Mouse (Mus musculus) cerebellum, adult 2 months (tissue): ENCODE measurements around the gene Zfp710. TPM values are rescaled to one million over a fixed set of nuclear protein-coding genes. Genes with fewer than 3 reads are reported as not detected.
"Not testable (repeated sequence)": the region's sequence is repeated elsewhere in the genome, so short reads cannot be mapped to it uniquely, and the experiment has no call there.

Experiments used
- DNase-seq, 2 experiments: peaks; one replicate each; pipeline ENCODE4 v3.0.0; 2021
- H3K27ac ChIP-seq: fragments of 200-500 bp; 2 replicates; pipeline ENCODE4 v1.5.1; 2012; ENCODE audit warnings: low read length, control low read depth, inconsistent platforms; ENCODE audit not compliant: insufficient read depth
- H3K27me3 ChIP-seq: fragments of 200-500 bp; 2 replicates; pipeline ENCODE4 v1.6.1; 2012; ENCODE audit warnings: inconsistent platforms, mild to moderate bottlenecking, low read length, moderate library complexity; ENCODE audit not compliant: control insufficient read depth, insufficient read depth
- H3K4me1 ChIP-seq: fragments of 200-500 bp; 2 replicates; pipeline ENCODE4 v1.6.1; 2011; ENCODE audit warnings: low read length; ENCODE audit not compliant: control insufficient read depth, insufficient read depth
- H3K4me3 ChIP-seq: fragments of 200-500 bp; replicated peaks from 2 replicates; pipeline ENCODE3; 2011; ENCODE audit warnings: mild to moderate bottlenecking, low read depth, low read length, control low read depth; ENCODE audit not compliant: insufficient read depth
- CTCF ChIP-seq: fragments of 200-500 bp; IDR thresholded peaks from 2 replicates; pipeline ENCODE4 v1.5.1; 2011; ENCODE audit warnings: low read depth, mild to moderate bottlenecking, control low read depth, low read length, moderate library complexity, borderline replicate concordance; ENCODE audit not compliant: insufficient read depth
- POLR2A ChIP-seq: fragments of 200-500 bp; IDR thresholded peaks from 2 replicates; pipeline ENCODE4 v1.6.1; 2011; ENCODE audit warnings: low read length, control low read depth, borderline replicate concordance; ENCODE audit not compliant: insufficient read depth
- WGBS: fragments of 180-500 bp; shearing (Covaris S2); methylation state at CpG from one replicate; pipeline ENCODE4 v1.1.7; 2018; 5-methylcytosine and 5-hydroxymethylcytosine counted together
- polyA plus RNA-seq: library from polyadenylated mRNA; depleted of rRNA; stranded (reverse); fragments of >200 nt; gene quantifications from 2 replicates; pipeline ENCODE4 v1.2.3, GENCODE M21; 2012

Gene Zfp710
- polyA plus RNA-seq, 1 experiment = 10.9 TPM

- Histone ChIP-seq H3K4me3 (no peak overlapping the region), H3K4me1 (peaks cover 3% of the 10 kb centered on the region), H3K27ac (no peak overlapping the region), H3K27me3 (no peaks in the 10 kb centered on the region)
- no peak for TF ChIP-seq CTCF
- TF ChIP-seq POLR2A = no peak
- no peak for DNase-seq
- 68% methylated on average over 6 of the region's 6 CpGs for WGBS
These were observed 10.5 kb downstream of the Zfp710 start for GRCm38 (mm10) chr7:80035086-80035485.

- Histone ChIP-seq H3K27me3 (no peaks in the 10 kb centered on the region), H3K27ac (no peak overlapping the region), H3K4me3 (no peak overlapping the region), H3K4me1 (peaks cover 3% of the 10 kb centered on the region)
- WGBS = 75% methylated on average over 4 of the region's 4 CpGs
- TF ChIP-seq POLR2A (no peak), CTCF (no peak)
- DNase-seq = no peak
These were observed 11.1 kb downstream of the Zfp710 start for GRCm38 (mm10) chr7:80035748-80036147.

GRCm38 (mm10) chr7:80039699-80040098 lies 15.1 kb downstream of the Zfp710 start:
- H3K4me1 ChIP-seq = no peaks in the 10 kb centered on the region
- no peak overlapping the region for H3K4me3 ChIP-seq
- WGBS = 95% methylated on average over 8 of the region's 8 CpGs
- TF ChIP-seq CTCF (no peak), POLR2A (no peak)
- no peak for DNase-seq
- H3K27ac ChIP-seq = no peak overlapping the region
- no peaks in the 10 kb centered on the region for H3K27me3 ChIP-seq

- WGBS = 73% methylated on average over 7 of the region's 7 CpGs
- Histone ChIP-seq H3K4me1 (0 out of 2 replicates have a peak, but pooled peaks cover 3% of the 10 kb centered on the region), H3K27me3 (no peaks in the 10 kb centered on the region), H3K27ac (no peak overlapping the region; the same call in 1 of the 2 replicates), H3K4me3 (no peak overlapping the region)
- no peak for TF ChIP-seq POLR2A
- no peak for TF ChIP-seq CTCF
- DNase-seq = no peak
These were observed 19.6 kb downstream of the Zfp710 start for GRCm38 (mm10) chr7:80044170-80044569.

- no peak for TF ChIP-seq CTCF
- TF ChIP-seq POLR2A = no peak
- Histone ChIP-seq H3K4me3 (no peak overlapping the region), H3K27me3 (no peaks in the 10 kb centered on the region), H3K27ac (no peak overlapping the region), H3K4me1 (0 out of 2 replicates have a peak, but pooled peaks cover 3% of the 10 kb centered on the region)
- WGBS = 85% methylated on average over 4 of the region's 4 CpGs
- DNase-seq = no peak
These were observed 22.4 kb downstream of the Zfp710 start for GRCm38 (mm10) chr7:80047041-80047440.

GRCm38 (mm10) chr7:80049746-80050145 lies 25.1 kb downstream of the Zfp710 start:
- Histone ChIP-seq H3K27ac (no peak overlapping the region), H3K27me3 (no peaks in the 10 kb centered on the region), H3K4me1 (0 out of 2 replicates have a peak, but pooled peaks cover 3% of the 10 kb centered on the region), H3K4me3 (no peak overlapping the region)
- WGBS = 47% methylated on average over 2 of the region's 2 CpGs
- DNase-seq = no peak
- TF ChIP-seq POLR2A = no peak

GRCm38 (mm10) chr7:80050382-80050781 lies 25.8 kb downstream of the Zfp710 start:
- not testable (repeated sequence) for H3K27ac ChIP-seq, H3K4me1 ChIP-seq, H3K4me3 ChIP-seq, H3K27me3 ChIP-seq, DNase-seq
- WGBS = 98% methylated on average over 1 of the region's 1 CpGs

GRCm38 (mm10) chr7:80051835-80052234 lies 27.2 kb downstream of the Zfp710 start:
- TF ChIP-seq CTCF (no peak), POLR2A (no peak)
- peaks cover 3% of the 10 kb centered on the region for H3K4me1 ChIP-seq
- WGBS = 64% methylated on average over 6 of the region's 6 CpGs
- DNase-seq = no peak
- H3K27me3 ChIP-seq = no peaks in the 10 kb centered on the region
- no peak overlapping the region for H3K4me3 ChIP-seq
- no peak overlapping the region for H3K27ac ChIP-seq
